Mouse (Mus musculus): ENCODE results near the gene Hoxc6. TPM values are rescaled to one million over a fixed set of nuclear protein-coding genes. Genes with fewer than 3 reads are reported as not detected.

The Hoxc6 gene
- total RNA-seq (2021): under 1 TPM in 1 of 2 experiments, not detected in 1; 0.15 TPM

DNA sequence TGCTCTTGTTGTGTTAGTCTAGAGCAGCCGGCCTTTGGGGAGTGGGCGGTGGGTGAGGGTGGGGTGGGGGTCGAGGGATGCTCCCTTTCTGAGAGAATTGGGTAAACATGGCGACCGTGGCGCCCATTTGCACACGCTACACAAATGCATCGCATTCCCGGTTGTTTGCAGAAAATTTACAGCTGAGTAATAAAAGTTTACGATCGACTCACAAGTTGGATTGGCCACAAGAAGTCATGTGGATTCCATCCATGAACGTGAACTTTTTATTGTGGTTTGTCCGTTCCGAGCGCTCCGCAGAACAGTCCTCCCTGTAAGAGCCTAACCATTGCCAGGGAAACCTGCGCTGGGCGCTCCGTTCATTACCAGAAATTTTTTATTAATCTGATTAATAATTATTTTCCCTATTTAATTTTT lies at the start of gene Hoxc6:
Hoxc6 (plus strand) TSS at position 319 of the 417 bp plus-strand sequence.
- intact Hi-C loops (cut with DNase I): no loop called here
- DNase-seq: no peak

DNA sequence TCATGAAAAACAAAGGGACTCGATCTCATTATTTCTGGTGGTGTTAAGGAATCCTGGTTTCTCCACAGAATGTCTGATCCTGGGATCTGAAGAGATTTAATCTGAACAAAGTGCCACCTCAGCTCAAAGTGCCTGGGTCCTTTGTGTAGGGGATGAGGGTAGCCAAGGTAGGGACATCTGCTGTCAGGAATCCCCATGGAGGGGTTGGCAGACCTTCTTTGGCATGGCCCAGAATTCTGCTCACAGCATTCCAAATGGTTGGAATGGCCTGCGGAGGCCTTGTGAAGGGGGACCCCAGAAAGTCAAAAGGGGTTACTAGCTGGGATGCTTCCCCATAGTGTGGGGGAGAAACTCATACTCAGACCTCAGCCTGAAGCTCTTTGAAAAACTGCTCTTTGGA lies 49.2 kb upstream of the Hoxc6 start:
- intact Hi-C loops (cut with DNase I): no loop called here
- no peak for DNase-seq

DNA sequence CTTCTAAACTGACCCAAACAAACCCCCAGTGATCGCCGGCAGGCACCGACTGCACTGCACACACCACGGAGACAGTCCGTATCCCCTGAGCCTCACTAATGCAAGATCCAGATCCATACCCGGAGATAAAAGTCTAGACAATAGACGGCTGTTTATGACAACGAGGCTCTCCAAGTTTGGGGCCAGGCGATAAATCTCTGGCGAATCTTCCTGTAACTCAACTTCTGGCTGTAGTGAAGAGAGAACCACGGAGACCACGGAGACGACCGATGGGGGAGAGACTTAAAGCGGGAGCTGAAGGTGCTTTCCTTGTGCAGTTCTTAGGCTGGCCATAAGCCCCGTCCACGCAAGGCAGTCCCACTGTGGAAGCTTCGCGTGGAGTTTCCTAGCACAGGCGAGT lies 48.4 kb upstream of the Hoxc6 start:
- no peak for DNase-seq
- intact Hi-C loops (cut with DNase I): no loop called here

DNA sequence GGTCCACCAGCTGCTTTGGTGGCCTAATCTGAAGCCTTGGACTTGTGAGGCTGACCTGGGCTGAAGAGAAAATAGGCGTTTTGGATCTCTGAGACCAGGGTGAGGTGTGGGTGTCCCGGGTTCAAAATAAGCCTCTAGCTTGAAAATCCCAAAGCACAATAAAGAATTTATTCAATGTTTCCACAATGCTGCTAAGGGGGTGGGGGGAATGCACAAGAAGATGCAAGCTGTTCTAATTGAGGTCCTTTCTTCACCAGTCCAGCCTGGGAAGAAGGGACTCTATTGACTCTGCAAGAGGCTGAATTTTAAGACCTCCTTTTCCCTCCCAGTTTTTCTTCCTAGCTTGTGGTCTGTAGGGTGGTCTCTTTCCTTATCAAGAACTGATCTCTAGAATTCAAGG lies 47.2 kb upstream of the Hoxc6 start:
- DNase-seq: no peak
- intact Hi-C loops (cut with DNase I): no loop called here

DNA sequence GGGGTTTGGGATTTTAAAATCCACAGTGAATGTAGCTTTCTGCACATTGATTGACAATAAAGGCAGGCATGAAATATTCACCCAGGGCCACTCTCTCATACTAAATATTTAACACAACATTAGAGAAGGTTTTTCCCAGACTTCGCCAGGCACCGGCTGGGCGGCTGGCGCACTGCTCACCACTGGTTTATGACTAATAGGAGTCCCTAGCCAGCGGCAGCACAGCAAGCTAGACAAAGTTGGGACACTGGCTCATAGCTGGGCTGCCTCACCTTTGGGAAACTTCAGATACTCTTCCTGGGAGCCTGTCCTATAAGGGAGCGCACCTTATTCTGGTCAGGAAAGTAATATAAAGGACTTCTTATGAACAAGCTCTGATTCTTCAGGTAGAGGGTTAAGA lies 44.5 kb upstream of the Hoxc6 start:
- DNase-seq: no peak

DNA sequence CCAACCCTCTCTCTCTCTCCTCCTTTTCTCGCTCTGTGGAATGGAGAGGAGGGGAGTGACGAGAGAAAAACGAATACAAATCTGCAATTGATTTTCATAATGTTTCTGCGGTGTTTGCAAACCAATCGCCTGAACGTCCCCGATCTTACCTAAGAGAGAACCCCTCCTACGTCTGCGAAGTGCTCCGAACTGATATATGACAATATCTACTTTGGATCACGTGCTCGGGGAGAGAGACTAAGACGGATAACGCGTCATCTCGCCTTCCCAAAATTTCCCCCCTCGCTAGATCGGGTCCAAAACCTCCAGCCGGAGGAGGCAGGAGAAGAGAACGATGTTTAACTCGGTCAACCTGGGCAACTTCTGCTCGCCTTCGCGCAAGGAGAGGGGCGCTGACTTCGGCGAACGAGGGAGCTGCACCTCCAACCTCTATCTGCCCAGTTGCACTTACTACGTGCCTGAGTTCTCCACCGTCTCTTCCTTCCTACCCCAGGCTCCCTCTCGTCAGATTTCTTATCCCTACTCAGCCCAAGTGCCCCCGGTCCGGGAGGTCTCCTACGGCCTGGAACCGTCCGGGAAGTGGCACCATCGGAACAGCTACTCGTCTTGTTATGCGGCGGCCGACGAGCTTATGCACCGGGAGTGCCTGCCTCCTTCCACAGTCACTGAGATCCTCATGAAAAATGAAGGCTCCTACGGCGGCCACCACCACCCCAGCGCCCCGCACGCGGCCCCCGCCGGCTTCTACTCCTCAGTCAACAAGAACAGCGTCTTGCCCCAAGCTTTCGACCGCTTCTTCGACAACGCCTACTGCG lies 43.7 kb upstream of the Hoxc6 start, which contains the start of gene Hoxc11:
Hoxc11 (plus strand) TSS at position 236 of the 815 bp plus-strand sequence.
- no peak for DNase-seq
- intact Hi-C loops (cut with DNase I): loop anchor here (5.0 kb wide), 1 partner anchor 192 kb away; no protein-coding TSS in a partner anchor

More for the DNA sequence above, 44.5 kb upstream of the Hoxc6 start:
- intact Hi-C loops (cut with DNase I): no loop called here

DNA sequence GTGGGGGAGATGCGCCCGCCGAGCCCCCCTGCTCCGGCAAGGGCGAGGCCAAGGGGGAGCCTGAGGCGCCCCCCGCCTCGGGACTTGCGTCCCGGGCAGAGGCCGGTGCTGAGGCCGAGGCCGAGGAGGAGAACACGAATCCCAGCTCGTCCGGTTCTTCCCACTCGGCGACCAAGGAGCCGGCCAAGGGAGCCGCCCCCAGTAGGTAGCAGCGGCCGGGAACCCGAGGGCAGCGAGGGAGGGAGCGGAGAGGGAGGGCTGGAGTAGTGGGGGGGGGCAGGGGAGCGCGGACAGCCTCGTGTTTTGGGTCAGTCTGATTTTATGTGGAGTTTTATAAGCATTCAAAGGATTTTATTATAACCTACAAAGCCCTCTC lies 43.1 kb upstream of the Hoxc6 start:
- no peak for DNase-seq
- intact Hi-C loops (cut with DNase I): loop anchor here (5.0 kb wide), 1 partner anchor 193 kb away; no protein-coding TSS in a partner anchor

DNA sequence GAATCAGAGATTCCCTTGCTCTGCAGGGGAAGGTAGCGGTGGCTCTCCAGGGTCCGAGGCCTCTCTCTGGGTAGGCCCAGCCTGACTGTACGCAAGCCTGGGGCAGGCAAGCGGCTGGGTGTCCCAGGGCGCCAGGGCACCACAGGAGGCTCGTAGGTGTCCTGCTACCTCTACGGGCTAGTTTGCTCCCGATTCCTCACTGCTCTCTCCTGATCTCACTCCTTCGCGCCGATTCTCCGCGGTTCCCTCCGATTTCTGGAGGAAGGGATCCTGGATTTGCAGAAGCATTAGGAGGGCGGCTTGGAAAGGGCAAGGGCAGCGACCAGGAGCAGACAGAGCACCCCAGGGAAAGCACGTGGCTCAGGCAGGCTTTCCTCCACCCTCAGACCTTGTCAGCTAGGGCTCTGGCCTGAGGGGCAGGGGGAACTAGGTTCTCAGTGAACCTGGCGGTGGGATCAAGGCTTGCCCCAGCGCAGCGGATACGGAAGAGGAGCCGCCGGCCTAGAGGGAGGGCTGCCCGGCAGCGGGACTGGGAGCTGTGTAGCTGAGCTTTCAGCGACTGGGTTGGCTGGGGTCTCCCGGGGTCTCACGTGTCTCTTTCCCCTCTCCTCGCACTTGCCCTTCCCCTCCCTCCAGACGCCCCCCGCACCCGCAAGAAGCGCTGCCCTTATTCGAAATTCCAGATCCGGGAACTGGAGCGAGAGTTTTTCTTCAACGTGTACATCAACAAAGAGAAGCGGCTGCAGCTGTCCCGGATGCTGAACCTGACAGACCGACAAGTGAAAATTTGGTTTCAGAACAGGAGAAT lies 42.0 kb upstream of the Hoxc6 start:
- DNase-seq: no peak
- intact Hi-C loops (cut with DNase I): loop anchor here (5.0 kb wide), 1 partner anchor 194 kb away; no protein-coding TSS in a partner anchor

DNA sequence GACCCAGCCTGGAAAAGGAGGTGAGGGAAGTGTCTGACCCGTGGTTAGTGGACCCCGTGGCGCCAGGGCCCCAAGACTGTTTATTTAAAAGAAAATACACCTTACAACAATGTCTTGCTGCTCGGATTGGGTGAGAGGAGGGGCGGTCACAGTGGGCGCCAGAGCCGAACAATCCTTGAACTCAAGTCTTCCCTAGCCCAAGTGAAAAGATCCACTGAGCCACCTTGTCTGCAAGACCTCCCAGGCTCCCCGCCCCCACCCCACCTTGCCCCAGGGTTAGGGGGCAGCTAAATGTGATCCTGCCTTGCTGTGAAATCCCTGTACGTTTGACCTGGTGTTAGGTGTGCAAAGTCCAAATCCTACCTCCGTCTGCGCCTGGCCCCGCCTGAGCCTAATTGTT lies 41.2 kb upstream of the Hoxc6 start:
- intact Hi-C loops (cut with DNase I): loop anchor here (5.0 kb wide), 1 partner anchor 195 kb away; no protein-coding TSS in a partner anchor

DNA sequence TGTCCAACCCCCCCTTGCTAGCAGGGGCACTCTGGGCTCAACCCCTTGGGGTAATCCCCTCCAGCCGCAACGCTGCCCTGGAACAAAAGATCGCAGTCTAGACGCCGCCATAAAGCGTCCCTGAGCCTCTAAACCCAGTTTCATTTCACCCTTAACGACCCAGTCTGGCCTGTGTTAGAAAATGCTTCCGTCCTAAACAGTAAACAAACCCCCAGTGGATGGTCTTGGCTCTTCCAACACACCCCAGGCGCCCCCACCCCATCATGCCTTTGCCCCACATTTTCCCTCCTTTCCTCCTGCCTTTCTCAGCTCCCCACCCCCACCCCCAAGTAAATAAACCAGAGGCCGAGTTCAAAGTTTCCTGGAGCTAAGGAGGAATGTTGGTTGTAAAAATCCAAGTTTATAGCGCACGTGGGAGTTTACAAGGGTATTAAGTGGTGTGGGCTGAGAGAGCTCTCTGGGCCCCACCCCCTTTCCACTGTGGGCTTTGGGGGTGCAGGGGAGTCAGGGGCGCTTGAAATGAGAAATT lies 38.3 kb upstream of the Hoxc6 start:
- no peak for DNase-seq

More for the DNA sequence above, 41.2 kb upstream of the Hoxc6 start:
- no peak for DNase-seq

DNA sequence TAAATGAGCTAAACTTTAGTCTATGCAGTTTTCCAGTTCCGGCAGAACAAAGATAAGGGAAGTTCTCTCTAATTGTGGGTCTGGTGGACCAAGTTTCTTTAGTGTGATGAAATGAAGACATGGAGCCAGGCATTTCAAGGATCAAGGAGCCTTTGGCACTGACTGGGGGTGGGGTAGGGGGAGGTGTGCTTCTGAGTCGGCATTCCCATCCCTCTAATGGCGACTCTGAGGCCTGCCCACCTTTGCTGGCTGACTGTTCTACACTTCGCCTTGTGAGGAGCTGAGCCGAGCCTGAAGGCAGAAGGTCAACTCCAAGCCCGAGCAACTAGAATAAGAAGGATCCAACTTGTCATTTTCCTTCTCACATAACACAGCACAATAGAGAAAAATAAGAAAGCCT lies 36.3 kb upstream of the Hoxc6 start:
- DNase-seq: no peak
- intact Hi-C loops (cut with DNase I): no loop called here

More for the DNA sequence above, 38.3 kb upstream of the Hoxc6 start:
- intact Hi-C loops (cut with DNase I): loop anchor here (5.0 kb wide), 1 partner anchor 197 kb away; no protein-coding TSS in a partner anchor

DNA sequence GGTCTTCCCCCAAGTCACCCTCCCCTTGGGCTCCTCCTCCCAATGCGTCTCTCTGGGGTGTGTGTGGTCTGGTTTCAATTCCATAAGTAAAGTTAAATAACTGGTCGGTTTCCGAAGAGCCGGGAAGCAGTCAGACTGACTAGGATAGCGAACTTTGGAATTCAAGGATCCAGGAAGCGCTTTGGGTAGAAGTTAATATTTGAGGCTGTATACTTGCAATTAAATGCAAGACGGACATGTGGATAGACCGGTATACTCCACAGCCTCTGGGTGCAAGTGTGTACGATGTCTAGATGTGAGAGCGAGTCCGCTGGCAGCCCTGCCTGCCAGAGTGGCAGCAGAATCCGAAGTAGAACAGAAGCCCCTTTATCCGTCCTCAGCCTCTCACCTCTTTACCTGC lies 35.6 kb upstream of the Hoxc6 start:
- no peak for DNase-seq
- intact Hi-C loops (cut with DNase I): no loop called here

DNA sequence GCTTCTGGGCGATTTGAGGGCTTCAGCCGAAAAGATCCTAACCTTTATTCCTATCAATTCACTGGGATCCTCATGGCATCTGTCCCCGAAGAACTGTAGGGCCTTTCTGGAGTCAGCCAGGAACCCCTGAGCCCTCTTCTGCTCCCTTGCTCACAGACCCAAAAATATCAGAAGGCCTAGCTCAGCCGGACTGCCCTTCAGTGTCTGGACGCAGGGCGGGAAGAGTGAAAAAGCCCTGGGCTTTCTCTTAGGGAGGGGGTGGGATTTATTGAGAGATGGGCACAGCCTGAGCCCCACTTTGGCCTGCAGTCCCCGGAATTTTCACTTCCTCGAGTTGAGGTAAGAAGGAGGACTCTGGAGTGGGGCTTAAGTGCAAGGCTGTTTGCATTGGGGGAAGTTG lies 34.8 kb upstream of the Hoxc6 start:
- intact Hi-C loops (cut with DNase I): no loop called here
- no peak for DNase-seq

DNA sequence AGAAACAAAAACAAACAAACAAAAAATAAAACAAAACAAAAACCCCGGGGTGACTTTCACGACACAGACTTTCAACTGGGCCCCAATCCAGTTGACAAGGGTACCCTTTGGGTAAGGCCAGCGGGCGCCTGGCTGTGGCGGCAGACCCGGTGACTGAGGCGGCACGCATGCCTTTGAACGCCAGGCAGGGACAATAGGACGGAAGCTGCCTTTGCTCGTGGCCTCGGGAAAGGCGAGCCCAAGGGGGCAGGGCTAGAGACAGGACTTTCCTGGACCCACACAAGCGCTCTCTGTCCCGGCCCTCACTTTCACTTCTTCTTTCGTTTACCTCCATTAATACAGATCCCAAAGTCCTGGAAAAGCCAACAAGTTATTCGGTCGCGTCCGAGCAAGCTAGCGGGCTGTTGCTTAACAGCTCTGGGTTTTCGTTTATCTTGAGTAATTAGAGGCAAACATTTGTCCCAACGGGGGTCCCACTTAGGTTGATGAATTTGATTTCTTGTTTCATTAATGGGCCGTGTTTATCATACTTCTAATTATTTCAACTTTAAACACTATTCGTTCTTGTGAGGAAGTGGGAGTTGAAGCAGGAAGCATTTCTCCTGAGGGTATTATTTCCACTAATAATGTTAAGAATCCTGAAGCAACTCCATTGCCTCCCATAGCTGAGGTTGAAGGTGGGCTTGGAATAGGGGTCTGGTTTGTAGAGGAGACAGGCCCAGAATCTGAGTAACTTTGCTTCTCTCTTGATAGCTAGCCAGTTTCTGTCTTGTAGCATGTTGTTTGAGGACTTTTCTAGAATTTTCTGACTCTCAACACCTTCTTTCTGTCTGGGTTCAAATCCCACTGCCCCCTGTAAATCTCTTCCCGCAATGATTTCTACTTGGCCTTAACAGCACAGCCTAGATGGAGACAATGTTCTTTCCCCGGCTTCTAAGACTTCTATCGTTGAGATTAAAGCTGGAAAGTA lies 34.1 kb upstream of the Hoxc6 start:
- intact Hi-C loops (cut with DNase I): no loop called here
- DNase-seq: peak; percentile 26 to 47

DNA sequence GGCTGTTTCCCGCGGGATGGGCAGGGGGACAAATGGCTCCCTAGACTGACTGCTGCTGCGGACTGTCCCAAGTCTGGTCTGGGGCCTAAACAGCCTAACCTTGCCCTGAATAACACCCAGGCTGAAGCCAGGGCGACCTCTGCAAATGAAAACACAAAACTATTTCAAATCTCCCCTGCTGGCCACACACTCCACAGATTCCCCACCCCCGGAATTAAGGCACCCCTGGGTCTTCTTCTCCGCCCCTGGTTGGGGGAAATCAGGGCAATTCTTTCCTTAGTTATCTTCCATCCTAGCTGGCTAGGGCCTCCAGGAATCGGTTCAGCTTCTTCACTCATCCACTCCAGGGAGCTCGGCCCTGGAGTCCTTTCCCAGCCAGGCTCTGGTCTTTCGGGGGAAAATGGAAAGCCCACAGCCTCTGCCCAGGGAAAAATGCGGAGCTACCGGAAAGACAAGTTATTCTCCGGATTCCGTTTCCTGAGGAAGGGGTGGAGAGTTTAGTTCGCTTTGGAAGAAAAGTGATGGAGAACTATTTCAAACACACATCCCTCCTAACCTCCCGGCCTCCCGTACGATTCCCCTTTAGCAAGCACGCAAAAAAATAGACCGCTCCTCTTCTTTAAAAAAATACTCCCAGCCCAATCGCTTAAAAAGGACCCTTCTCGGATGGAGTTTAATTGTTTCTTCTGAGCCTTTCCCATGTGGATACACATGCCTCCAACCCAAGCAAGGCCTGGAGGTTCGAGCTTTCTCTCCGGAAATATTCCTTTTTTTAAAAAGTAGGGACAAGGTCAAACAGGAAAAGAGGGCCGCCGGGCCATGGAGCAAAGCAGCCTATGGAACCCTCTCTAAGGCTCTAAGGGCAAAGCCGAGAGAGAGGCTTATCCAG lies 32.8 kb upstream of the Hoxc6 start:
- no peak for DNase-seq

DNA sequence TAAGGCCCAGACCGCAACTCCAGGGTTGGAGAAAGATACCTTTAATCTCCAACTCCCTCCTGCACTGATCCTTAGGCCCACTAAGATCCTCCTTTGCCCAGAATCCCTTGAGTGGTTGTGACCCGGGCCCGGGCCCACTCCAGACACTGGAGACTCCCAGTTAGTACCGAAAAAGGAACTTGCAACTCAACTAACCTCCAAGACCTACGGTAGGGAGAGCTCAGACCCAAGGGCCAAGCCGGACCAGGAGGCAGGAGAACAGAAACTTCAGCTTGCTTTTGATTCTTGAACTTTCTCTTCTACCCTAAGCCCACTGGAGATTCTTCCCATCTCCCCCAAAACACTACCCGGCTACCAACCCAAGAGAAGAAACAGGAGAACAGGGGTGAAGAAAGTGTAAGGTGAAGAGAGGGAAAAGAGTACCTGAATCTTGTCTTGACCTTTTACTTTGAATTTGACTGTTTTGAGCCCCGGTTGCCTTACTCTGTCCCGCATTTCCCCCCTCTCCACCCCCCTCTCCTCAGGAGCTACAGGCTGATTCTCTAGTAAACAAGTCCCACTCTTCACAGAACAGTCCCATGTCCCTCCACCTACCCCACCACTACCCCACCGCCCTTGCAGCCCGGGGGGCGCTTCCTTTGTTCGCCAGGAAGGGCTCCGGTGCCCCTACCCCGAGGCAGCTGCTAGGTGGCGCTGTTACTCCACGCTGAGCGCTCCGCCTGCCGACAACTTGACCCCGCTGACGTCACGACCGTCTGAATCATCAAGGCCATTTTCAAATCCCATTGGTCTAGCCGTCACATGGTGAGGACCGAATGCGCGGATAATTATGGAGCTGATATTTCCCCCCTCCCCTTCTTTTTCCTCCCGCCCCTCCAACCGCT lies 31.9 kb upstream of the Hoxc6 start:
- intact Hi-C loops (cut with DNase I): no loop called here
- DNase-seq: peak; percentile 44 to 72

More for the DNA sequence above, 32.8 kb upstream of the Hoxc6 start:
- intact Hi-C loops (cut with DNase I): no loop called here

DNA sequence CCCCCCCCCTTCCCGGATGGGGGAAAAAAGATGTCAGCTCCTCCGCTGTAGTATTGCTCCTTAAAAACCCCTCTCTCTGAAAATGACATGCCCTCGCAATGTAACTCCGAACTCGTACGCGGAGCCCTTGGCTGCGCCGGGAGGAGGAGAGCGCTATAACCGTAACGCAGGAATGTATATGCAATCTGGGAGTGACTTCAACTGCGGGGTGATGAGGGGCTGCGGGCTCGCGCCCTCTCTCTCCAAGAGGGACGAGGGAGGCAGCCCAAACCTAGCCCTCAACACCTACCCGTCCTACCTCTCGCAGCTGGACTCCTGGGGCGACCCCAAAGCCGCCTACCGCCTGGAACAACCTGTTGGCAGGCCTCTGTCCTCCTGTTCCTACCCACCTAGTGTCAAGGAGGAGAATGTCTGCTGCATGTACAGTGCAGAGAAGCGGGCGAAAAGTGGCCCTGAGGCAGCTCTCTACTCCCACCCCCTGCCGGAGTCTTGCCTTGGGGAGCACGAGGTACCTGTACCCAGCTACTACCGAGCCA lies 31.2 kb upstream of the Hoxc6 start, which contains the start of gene Hoxc10:
Hoxc10 (plus strand) TSS at position 21 of the 536 bp plus-strand sequence.
- intact Hi-C loops (cut with DNase I): no loop called here

DNA sequence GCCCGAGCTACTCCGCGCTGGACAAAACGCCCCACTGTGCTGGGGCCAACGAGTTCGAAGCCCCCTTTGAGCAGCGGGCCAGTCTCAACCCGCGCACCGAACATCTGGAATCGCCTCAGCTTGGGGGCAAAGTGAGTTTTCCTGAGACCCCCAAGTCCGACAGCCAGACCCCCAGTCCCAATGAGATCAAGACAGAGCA lies 30.8 kb upstream of the Hoxc6 start, which contains the start of gene Hoxc5:
Hoxc5 (plus strand) TSS at position 132 of the 199 bp plus-strand sequence.
- DNase-seq: no peak
- intact Hi-C loops (cut with DNase I): no loop called here

More for the DNA sequence above, 31.2 kb upstream of the Hoxc6 start, which contains the start of gene Hoxc10:
- DNase-seq: no peak

All from heart, postnatal 10 days (tissue).